Mouse (Mus musculus) midbrain, embryonic 12.5 days (tissue): ENCODE results near the gene Rnf31. TPM values are rescaled to one million over a fixed set of nuclear protein-coding genes. Genes with fewer than 3 reads are reported as not detected.

Experiments used
- ATAC-seq: fragments of 200-750 bp; cut with Nextera tagmentation; 2 replicates; pipeline ENCODE4 v1.8.0; 2017; ENCODE audit warnings: low read depth, moderate TSS enrichment, moderate library complexity; ENCODE audit not compliant: low FRiP score
- H3K27ac ChIP-seq: fragments of 300-500 bp; sonication (generic); replicated peaks from 2 replicates; pipeline ENCODE4 v1.5.1; 2016; ENCODE audit warnings: mild to moderate bottlenecking
- H3K27me3 ChIP-seq: fragments of 300-500 bp; sonication (generic); 2 replicates; pipeline ENCODE4 v1.6.1; 2016; ENCODE audit warnings: mild to moderate bottlenecking
- H3K36me3 ChIP-seq: fragments of 300-500 bp; sonication (generic); 2 replicates; pipeline ENCODE4 v1.6.1; 2016
- H3K4me1 ChIP-seq: fragments of 300-500 bp; sonication (generic); 2 replicates; pipeline ENCODE4 v1.6.1; 2016
- H3K4me2 ChIP-seq: fragments of 300-500 bp; sonication (generic); replicated peaks from 2 replicates; pipeline ENCODE4 v1.6.1; 2016; ENCODE audit warnings: mild to moderate bottlenecking, moderate library complexity
- H3K4me3 ChIP-seq: fragments of 300-500 bp; sonication (generic); 2 replicates; pipeline ENCODE4 v1.5.1; 2016; ENCODE audit warnings: mild to moderate bottlenecking
- H3K9ac ChIP-seq: fragments of 300-500 bp; sonication (generic); replicated peaks from 2 replicates; pipeline ENCODE4 v1.6.1; 2016; ENCODE audit warnings: mild to moderate bottlenecking, moderate library complexity
- H3K9me3 ChIP-seq: fragments of 300-500 bp; sonication (generic); 2 replicates; pipeline ENCODE4 v1.6.1; 2016; ENCODE audit warnings: mild to moderate bottlenecking
- WGBS: fragments of 180-500 bp; shearing (Covaris S2); methylation state at CpG from one replicate; pipeline ENCODE4 v1.1.7; 2016; 5-methylcytosine and 5-hydroxymethylcytosine counted together
- polyA plus RNA-seq: library from polyadenylated mRNA; unstranded; fragments of >200 nt; fragmentation: Nextera tagmentation; extraction: Ambion mirVana; gene quantifications from 2 replicates; pipeline ENCODE4 v1.2.1, GENCODE M21; 2016

Gene Rnf31
- polyA plus RNA-seq, 1 experiment from 2014 or later = 20.0 TPM

GRCm38 (mm10) chr14:55641291-55641690 lies 49.8 kb downstream of the Rnf31 start:
- Histone ChIP-seq H3K9ac (no peak overlapping the region), H3K9me3 (no peaks in the 10 kb centered on the region), H3K27me3 (no peaks in the 10 kb centered on the region), H3K27ac (no peak overlapping the region), H3K4me3 (no peak overlapping the region), H3K4me1 (peaks cover 21% of the 10 kb centered on the region), H3K4me2 (no peak overlapping the region), H3K36me3 (peaks cover 53% of the 10 kb centered on the region)
- 98% methylated on average over 13 of the region's 13 CpGs for WGBS
- ATAC-seq = no peak

GRCm38 (mm10) chr14:55642679-55643059 lies 51.2 kb downstream of the Rnf31 start:
- peak overlapping the region; percentile 77 for H3K4me2 ChIP-seq
- H3K27me3 ChIP-seq = no peaks in the 10 kb centered on the region
- peak overlapping the region; percentile 89 for H3K9ac ChIP-seq
- peak; percentile 60 for ATAC-seq
- peaks cover 45% of the 10 kb centered on the region for H3K36me3 ChIP-seq
- H3K9me3 ChIP-seq = no peaks in the 10 kb centered on the region
- peaks cover 21% of the 10 kb centered on the region for H3K4me1 ChIP-seq
- H3K4me3 ChIP-seq = peak overlapping the region; percentile 95
- H3K27ac ChIP-seq = peak overlapping the region; percentile 95
- 23% methylated on average over 8 of the region's 8 CpGs for WGBS

- H3K4me1 ChIP-seq = peaks cover 21% of the 10 kb centered on the region
- H3K27ac ChIP-seq = peak within 1 kb of the TSS; percentile 95
- H3K4me3 ChIP-seq = peak within 1 kb of the TSS; percentile 95
- WGBS = under 1% methylated on average over 87 of the region's 89 CpGs
- H3K9ac ChIP-seq = peak within 1 kb of the TSS; percentile 89
- H3K36me3 ChIP-seq = peaks cover 39% of the 10 kb centered on the region
- no peaks in the 10 kb centered on the region for H3K27me3 ChIP-seq
- peak; percentile 90 for ATAC-seq
- H3K9me3 ChIP-seq = no peaks in the 10 kb centered on the region
- H3K4me2 ChIP-seq = peak within 1 kb of the TSS; percentile 77
These were observed 51.8 kb downstream of the Rnf31 start, which contains the start of gene Tm9sf1 for GRCm38 (mm10) chr14:55643060-55643907. TSS of gene Tm9sf1 (minus strand) at chr14:55643806.

GRCm38 (mm10) chr14:55644261-55644888 lies 52.9 kb downstream of the Rnf31 start:
- peak overlapping the region; percentile 89 for H3K9ac ChIP-seq
- H3K4me2 ChIP-seq = peak overlapping the region; percentile 77
- H3K9me3 ChIP-seq = no peaks in the 10 kb centered on the region
- peaks cover 21% of the 10 kb centered on the region for H3K4me1 ChIP-seq
- WGBS = 34% methylated on average over 17 of the region's 17 CpGs
- H3K27ac ChIP-seq = no peak overlapping the region
- no peaks in the 10 kb centered on the region for H3K27me3 ChIP-seq
- H3K36me3 ChIP-seq = peaks cover 30% of the 10 kb centered on the region
- H3K4me3 ChIP-seq = peak overlapping the region; percentile 95
- no peak for ATAC-seq

GRCm38 (mm10) chr14:55649884-55650283 lies 58.4 kb downstream of the Rnf31 start, which contains the start of gene Tssk4:
TSS of gene Tssk4 (plus strand) at chr14:55650184.
- 0 out of 2 replicates have a peak, but pooled peaks cover 7% of the 10 kb centered on the region for H3K36me3 ChIP-seq
- 92% methylated on average over 2 of the region's 2 CpGs for WGBS

GRCm38 (mm10) chr14:55651528-55651927 lies 60.0 kb downstream of the Rnf31 start:
- H3K36me3 ChIP-seq = 0 out of 2 replicates have a peak, but pooled peaks cover 2% of the 10 kb centered on the region
- H3K27me3 ChIP-seq = no peaks in the 10 kb centered on the region
- H3K4me1 ChIP-seq = no peaks in the 10 kb centered on the region
- 93% methylated on average over 7 of the region's 7 CpGs for WGBS
- H3K4me2 ChIP-seq = no peak overlapping the region
- no peaks in the 10 kb centered on the region for H3K9me3 ChIP-seq
- H3K9ac ChIP-seq = no peak overlapping the region
- H3K4me3 ChIP-seq = no peak overlapping the region
- ATAC-seq = no peak
- H3K27ac ChIP-seq = no peak overlapping the region

More at GRCm38 (mm10) chr14:55649884-55650283, 58.4 kb downstream of the Rnf31 start, which contains the start of gene Tssk4:
- Histone ChIP-seq H3K9ac (no peak within 1 kb of the TSS), H3K27me3 (no peaks in the 10 kb centered on the region), H3K9me3 (no peaks in the 10 kb centered on the region), H3K4me1 (peaks cover 4% of the 10 kb centered on the region), H3K27ac (no peak within 1 kb of the TSS), H3K4me2 (no peak within 1 kb of the TSS), H3K4me3 (no peak within 1 kb of the TSS)
- no peak for ATAC-seq

Other genes starting within 250 kb of the Rnf31 start
- gene Dhrs4, start 113.0 kb upstream of the Rnf31 start, polyA plus RNA-seq = 38.2 and 39.6 TPM in 2 replicates
- gene Carmil3, start 101.1 kb upstream of the Rnf31 start, polyA plus RNA-seq = 13.8 and 14.8 TPM in 2 replicates
- gene Cpne6, start 81.3 kb upstream of the Rnf31 start, polyA plus RNA-seq = 0.42 and 0.79 TPM in 2 replicates
- gene Nrl, start 66.7 kb upstream of the Rnf31 start, polyA plus RNA-seq = not detected in 2 replicates
- 16.8 and 22.0 TPM in 2 replicates for gene Pck2, start 51.4 kb upstream of the Rnf31 start, polyA plus RNA-seq
- gene Dcaf11, start 31.7 kb upstream of the Rnf31 start, polyA plus RNA-seq = 113 and 117 TPM in 2 replicates
- not detected in 2 replicates for gene A730061H03Rik, start 31.3 kb upstream of the Rnf31 start, polyA plus RNA-seq
- gene Fitm1, start 16.1 kb upstream of the Rnf31 start, polyA plus RNA-seq = 0.24 TPM in 1 of 2 replicates, not detected in the other
- gene Psme1, start 13.6 kb upstream of the Rnf31 start, polyA plus RNA-seq = 122 and 127 TPM in 2 replicates
- gene Emc9, start 6.4 kb upstream of the Rnf31 start, polyA plus RNA-seq = 6.4 and 6.7 TPM in 2 replicates
- 192 and 215 TPM in 2 replicates for gene Psme2, start 595 bp upstream of the Rnf31 start, polyA plus RNA-seq
- 9.4 and 11.5 TPM in 2 replicates for gene Irf9, start 11.9 kb downstream of the Rnf31 start, polyA plus RNA-seq
- gene Rec8, start 26.3 kb downstream of the Rnf31 start, polyA plus RNA-seq = 6.6 and 7.3 TPM in 2 replicates
- gene Ipo4, start 44.2 kb downstream of the Rnf31 start, polyA plus RNA-seq = 78.5 and 85.4 TPM in 2 replicates
- 3.5 and 4.9 TPM in 2 replicates for gene Gm49378, start 46.2 kb downstream of the Rnf31 start, polyA plus RNA-seq
- 64.0 and 66.1 TPM in 2 replicates for gene Tm9sf1, start 52.1 kb downstream of the Rnf31 start, polyA plus RNA-seq
- gene Tssk4, start 58.5 kb downstream of the Rnf31 start, polyA plus RNA-seq = 0.63 and 0.80 TPM in 2 replicates
- 63.8 and 67.2 TPM in 2 replicates for gene Mdp1, start 68.8 kb downstream of the Rnf31 start, polyA plus RNA-seq
- gene Gmpr2, start 80.2 kb downstream of the Rnf31 start, polyA plus RNA-seq = 56.4 and 64.8 TPM in 2 replicates
- gene Nedd8, start 80.4 kb downstream of the Rnf31 start, polyA plus RNA-seq = 515 and 554 TPM in 2 replicates
- 53.5 and 55.4 TPM in 2 replicates for gene Tinf2, start 90.1 kb downstream of the Rnf31 start, polyA plus RNA-seq
- 0.56 and 0.59 TPM in 2 replicates for gene Tgm1, start 122.2 kb downstream of the Rnf31 start, polyA plus RNA-seq
- gene Rabggta, start 130.6 kb downstream of the Rnf31 start, polyA plus RNA-seq = 34.7 and 35.3 TPM in 2 replicates
- 64.8 and 65.9 TPM in 2 replicates for gene Dhrs1, start 154.0 kb downstream of the Rnf31 start, polyA plus RNA-seq
- gene Nop9, start 154.0 kb downstream of the Rnf31 start, polyA plus RNA-seq = 44.1 and 45.9 TPM in 2 replicates
- gene Cideb, start 166.8 kb downstream of the Rnf31 start, polyA plus RNA-seq = not detected in 2 replicates
- gene Ltb4r2, start 169.7 kb downstream of the Rnf31 start, polyA plus RNA-seq = 0.24 and 0.41 TPM in 2 replicates
- 0.13 TPM in 1 of 2 replicates, not detected in the other for gene Ltb4r1, start 174.3 kb downstream of the Rnf31 start, polyA plus RNA-seq
- 6.6 and 7.9 TPM in 2 replicates for gene Adcy4, start 192.4 kb downstream of the Rnf31 start, polyA plus RNA-seq
- 5.3 and 8.3 TPM in 2 replicates for gene Ripk3, start 197.2 kb downstream of the Rnf31 start, polyA plus RNA-seq
- 20.2 and 24.0 TPM in 2 replicates for gene Nfatc4, start 231.4 kb downstream of the Rnf31 start, polyA plus RNA-seq